Mouse (Mus musculus) adrenal gland, adult (tissue): ENCODE measurements around the gene Ryr1.
"Not testable (repeated sequence)": the region's sequence is repeated elsewhere in the genome, so short reads cannot be mapped to it uniquely, and the experiment has no call there.

Experiments used
- DNase-seq, 2 experiments: peaks; one replicate each; pipeline ENCODE4 v3.0.0; 2022 to 2023; ENCODE audit warnings: low spot score in 1 of 2; ENCODE audit not compliant: inconsistent age in 2 of 2

Ryr1 gene

DNA sequence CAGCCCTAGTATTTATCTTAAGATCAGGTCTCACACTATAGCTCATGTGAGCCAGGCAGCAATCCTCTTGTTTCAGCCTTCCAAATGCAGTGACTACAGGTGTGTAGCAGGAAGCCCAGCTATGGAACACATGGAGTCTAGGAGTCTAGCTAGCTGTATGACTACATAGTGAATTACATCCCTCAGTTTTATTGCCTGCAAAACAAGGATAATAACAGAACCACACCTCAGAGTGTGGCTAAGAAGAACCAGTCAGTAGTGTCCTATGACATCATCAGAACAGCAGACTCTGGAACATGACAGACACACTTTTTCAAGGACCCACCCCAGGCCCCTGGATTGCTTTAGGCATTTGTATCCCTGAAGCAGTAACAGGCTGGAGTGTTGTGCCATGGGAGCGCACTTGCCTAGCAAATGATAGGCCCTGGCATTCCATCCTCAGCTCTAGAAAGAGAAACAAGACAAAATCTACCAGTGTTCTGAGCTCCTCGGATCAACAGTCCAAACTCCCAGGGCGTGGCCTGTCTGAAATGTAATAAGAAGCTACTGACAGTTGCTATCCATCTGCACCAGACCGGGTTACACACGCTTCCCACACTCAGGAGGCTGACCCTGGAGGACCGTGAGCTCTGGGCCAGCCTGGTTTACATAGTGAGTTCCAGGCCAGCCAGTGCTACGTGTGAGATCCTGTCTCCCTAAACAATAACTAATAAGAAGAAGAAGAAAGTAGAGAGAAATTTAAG, 21.8 kb upstream of the Ryr1 start:
- DNase-seq = no peak

DNA sequence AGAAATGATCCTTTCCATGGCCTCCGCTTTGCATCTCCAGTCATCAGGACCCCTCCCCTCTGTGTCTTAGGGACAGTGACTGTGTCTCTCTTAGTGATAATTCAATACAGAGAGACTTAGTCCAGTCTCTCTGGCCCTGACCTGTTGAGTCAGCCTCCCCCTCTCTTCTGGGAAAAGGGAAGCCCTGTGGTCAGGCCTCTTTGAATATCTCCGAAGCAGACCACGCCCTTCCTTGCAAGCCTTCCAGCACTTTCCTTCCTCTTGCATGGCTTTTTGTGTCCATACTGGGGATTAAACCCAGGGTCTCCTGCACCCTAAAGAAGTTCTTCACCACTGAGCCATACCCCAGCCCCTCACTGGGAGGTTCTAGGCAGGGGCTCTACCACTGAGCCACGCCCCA, 19.0 kb upstream of the Ryr1 start:
- DNase-seq = peak in 1 of 2 experiments; percentile 62

DNA sequence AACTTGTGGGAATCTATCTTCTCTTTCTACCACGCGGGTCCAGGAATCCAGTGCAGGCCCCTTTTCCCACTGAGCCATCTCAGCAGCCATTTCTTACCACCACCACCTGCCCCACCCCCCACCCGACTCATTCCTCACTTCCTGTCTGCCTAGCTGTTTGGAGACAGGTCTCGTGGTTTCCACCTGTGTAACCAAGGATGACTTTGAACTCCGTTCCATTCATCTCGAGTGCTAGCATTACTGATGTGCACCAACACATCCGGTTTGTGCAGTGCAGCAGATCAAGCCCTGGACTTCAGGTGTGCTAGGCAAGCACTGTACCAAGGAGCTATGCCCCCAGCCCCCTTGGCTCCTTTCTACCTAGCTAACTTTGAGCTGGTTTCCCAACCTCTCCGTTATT, 16.4 kb upstream of the Ryr1 start:
- no peak for DNase-seq

DNA sequence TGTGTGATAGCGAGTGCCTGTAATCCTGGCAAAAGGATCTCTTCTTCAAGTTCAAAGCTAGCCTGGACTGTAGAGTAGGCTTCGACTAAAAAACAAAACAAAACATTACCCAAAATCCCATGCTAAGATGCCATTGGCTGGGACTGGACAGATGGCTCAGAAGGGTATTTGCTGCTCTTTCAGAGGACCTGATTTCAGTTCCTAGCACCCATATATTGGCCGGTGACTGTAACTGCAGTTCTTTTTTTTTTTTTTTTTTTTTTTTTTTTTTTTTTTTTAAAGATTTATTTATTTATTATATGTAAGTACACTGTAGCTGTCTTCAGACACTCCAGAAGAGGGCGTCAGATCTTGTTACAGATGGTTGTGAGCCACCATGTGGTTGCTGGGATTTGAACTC, 14.3 kb upstream of the Ryr1 start:
- not testable (repeated sequence) for DNase-seq

DNA sequence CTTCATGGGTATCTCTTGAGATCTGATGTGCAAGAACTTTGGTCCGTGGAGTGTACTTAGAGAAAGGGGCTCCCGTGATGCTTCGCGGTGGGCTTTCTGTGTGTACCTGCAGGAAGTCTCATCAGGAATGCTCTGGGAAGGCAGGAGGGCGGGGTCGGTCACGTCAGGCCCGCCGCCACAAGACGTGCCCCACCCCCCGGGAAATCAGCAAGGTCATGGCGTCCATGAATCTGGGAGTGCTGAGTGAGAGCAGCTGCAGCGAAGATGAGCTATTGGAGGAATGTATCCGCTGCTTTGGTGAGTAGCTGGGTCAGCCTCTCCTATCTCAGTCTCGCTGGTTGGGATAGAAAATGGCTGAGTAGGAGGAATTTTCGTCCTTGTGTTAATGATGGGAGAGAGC, 12.4 kb upstream of the Ryr1 start:
- DNase-seq = peak in 1 of 2 experiments; percentile 55

DNA sequence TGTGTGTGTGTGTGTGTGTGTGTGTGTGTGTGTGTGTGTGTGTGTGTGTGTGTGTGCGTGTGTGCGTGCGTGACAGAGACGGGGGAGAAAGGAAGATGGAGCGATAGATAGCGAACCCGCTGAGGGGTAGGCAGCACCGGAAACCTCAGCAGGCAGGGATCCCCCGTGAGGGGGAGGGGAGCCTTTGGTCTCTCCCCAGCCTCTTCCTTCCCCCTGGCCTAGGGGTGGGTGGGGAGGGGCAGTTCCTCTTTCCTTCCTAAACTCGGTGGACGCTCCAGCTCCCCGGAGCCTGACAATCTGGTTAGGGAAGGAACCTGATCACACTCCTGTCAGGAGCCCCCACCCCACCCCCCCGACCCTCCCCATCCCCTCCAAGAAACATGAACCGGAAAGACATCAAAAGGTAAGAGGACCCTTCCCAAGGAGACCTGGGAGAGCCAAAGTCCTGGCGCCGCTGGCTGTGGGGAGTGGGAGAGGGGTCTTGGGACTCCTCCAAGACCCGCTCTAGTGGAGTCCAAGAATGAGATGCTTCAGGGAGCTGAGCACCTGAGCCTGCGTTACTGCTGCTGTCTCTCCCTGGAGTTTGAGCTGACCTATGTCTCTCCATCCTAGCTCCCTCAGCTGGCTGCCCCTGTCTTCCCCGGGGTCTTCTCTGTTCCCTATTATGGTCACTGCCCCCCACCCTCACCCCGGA, 9.9 kb upstream of the Ryr1 start, which contains the start of gene Rasgrp4:
Gene Rasgrp4 (plus strand): TSS at position 159 of the 694 bp plus-strand sequence.
- DNase-seq = peak in 1 of 2 experiments; percentile 30

DNA sequence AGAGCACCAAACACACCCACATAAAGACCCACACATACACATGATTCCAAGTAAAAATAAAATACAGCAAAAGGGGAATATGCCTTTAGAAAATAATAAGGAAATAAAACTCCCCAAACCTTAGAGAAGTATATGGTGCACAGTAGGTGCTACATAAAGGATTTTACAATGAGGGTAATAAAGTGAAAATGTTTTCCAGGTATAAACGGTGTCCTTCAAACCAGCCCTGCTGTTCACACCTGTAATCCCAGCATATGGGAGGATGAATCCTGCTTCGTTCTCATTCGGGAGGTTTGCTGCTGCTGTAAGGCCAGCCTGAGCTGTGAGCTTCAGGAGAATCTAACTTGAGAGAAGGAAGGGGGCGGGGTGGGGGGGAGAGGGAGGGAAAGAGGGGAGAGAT, 9.3 kb upstream of the Ryr1 start:
- no peak for DNase-seq

DNA sequence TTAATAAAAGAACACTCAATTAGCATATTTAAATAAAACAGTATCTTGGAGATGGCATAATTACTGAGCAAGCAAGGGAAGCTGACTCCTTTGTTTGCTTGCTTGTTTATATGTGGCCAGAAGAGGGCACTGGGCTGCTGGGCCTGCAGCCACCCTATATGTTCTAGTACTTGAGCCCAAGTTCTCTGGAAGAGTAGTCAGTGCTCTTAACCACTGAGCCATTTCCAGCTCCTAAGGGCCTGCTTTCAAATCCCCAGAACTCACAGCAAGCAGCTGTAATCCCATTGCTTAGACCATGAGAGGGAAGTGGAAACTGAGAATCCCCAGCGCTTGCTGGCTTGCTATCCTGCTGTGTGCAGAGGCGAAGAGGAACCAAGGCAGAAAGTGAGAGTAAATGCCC, 3.7 kb upstream of the Ryr1 start:
- peak in 1 of 2 experiments; percentile 44 for DNase-seq

DNA sequence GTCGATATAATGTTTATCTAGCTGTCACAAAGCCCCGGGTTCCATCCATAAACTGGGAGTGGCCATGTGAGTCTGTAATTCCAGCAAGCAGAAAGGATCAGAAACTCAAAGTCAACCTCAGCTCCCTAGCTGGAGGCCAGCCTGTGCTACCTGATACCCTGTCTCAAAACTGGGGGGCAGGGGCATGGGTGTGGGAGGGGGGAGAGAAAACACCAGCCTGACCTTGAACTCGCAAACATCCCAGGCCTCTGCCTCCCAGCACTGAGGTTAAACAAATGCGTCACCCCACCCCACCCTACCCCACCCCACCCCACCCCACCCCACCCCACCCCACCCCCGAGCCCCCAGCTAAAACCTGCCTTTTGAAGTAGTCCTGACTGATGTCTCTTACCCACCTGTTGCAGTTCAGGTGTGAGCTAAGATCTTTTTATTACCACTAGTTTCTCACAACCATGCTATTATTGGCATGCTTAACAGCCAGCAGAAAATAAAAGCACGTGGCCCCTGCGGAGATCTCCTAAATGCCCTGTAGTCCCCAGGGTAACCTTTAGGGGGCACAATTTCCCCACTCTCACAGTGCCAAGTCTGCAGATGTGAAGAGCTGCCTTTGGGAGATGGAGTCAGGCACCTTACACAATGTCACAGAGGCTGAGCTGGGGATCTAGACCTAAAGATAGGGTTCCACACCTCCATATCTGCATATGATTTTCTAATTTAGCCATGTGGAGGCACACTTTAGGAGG, 1.4 kb upstream of the Ryr1 start:
- peak; percentile 66 to 90 for DNase-seq

DNA sequence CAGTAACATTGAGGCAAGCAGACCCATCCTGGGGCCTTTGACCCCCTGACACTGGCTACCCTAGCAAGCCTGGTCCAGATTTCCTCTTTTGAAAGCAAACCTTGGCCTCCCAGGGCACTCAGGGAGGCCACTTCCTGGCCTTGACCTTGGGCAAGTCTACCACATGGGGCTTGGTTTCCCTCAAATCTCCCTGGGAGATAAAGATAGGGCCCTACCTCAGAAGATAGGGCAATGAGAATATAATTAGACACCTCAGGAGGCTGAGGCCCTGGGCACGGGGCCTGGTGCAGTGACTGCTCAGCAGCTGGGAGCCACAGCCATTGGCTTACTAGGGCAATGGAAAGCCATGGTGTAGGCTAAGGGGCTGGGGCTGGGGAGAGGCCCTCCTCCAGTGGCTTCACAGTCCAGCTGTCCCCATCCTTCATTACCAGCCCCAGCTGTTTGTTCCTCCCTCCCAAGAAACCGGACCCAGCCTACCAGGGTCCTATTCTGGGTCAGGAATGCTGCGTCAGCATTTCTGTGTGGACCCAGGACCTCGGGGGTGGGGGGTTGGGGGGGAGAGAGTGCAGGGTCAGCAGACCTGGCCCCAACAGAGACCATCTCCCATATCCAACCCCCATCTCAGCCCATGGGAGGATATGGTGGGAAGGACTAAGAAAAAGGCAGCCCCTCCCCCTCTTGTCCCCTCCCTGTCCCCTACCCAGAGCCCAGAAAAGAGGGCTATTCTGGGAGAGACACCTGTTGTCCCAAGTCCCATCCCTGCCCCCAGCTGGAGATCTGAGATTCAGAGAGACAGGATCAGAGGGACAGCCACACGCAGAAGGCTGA, 1.2 kb downstream of the Ryr1 start:
- no peak for DNase-seq

DNA sequence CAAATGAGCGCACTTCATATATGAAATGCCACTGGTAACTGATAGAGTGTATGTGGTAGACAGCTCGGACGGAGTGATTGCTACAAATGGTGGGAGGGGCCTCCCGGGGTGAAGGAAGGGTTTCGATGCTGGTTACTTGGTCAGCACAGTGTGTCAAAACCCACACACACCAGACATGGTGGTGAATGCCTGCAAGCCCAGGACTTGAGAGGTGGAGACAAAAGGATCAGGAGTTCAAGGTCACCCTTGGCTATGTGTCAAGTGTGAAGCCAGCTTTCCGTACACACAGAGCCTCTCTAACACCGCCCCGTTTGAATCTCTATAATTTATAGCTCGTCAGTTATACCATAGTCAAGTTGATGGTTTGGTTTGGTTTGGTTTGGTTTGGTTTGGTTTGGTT, 2.2 kb downstream of the Ryr1 start:
- no peak for DNase-seq

DNA sequence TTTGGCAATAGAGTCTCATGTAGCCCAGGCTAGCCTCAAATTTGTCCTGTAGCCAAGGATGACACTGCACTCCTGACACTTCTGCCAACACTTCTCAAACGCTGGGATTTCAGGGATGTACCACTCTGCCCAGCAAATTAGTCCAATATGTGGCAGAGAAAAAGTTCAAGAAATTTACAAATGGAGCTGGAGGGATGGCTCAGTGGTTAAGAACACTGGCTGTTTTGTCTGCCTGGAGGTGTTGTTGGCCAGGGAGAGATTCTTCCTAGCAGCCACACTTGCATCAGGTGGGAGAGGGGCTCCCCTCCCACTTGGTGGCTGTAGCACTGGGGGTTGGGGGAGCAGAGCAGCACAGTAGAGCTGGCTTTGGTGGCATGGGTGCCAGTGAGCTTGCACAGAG, 5.5 kb downstream of the Ryr1 start:
- no peak for DNase-seq

DNA sequence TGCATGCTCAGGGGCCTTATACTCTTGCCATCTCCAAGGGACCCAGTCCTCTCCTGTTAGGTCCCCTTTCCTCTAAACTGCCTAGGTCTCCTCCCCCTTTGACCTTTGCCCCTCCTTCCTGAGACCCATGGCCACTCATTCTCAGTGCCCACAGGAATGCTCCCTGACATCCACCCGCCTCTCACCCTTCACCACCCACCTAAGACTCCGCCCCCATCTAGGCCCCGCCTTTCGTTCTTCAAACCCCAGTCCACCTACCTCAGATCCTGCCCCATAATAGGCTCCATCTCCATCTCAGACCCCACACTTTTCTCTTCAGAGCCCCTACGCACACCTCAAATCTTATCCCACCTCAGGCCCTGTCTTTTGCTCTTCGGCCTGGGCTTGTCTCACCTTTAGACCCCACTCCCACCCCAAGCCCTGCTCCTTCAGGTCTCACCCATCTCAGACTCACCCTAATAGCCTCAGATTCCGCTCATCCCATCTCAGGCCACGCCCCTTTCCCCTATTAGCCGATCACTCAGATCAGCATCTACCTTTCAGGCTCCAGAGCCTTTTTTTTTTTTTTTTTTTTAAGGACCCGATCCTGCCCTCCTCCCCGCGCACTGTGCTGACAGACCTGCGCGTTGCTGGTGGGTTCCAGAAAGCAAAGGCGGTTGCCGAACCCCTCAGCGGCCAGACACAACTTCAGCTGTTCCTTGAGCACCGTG, 6.7 kb downstream of the Ryr1 start:
- DNase-seq = no peak

DNA sequence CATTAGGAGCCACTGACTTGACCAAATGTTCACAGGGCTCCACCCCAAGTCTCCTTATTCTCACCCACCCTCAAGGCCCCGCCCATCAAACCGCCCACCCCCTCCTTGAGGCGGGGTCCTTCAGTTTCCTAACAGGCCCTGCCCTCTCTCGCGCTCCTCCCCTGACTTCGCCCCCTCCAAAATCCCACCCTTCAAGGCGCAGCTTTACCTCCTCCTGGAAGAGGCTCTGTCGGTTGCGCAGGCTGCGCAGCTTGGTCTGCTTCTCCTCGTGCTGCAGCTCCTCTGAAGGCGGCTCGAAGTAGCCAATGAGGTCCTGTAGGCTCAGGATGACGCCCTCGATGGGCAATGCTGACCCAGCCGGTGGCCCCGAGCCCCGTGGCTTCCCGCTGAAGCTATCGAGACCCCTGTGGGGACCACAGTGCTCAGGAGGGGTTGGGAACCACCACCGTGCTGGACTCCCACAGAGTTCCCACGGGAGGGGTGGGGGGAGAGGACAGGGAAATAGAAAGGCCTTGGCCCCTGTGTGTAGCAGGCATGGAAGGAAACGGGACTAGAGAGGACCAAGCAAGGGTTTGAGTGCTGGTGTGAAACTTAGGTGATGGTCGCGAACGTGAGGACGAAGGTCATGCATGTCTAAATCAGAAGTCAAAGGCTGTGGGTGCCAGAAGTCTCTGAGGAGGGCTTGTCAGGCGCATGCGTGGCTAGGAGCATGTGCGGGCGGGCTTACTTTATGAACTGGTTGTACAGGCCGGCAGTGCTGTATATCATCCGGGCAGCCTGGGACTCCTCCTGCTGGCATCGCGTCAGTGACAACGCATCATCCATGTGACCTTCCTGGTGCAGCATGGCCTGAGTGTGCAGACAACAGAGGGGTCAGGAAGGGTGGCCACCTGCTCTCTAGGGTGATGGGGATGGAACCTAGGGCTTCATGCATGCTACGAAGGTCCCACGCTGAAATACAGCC, 15.7 kb downstream of the Ryr1 start:
- DNase-seq = peak; percentile 69 to 81

DNA sequence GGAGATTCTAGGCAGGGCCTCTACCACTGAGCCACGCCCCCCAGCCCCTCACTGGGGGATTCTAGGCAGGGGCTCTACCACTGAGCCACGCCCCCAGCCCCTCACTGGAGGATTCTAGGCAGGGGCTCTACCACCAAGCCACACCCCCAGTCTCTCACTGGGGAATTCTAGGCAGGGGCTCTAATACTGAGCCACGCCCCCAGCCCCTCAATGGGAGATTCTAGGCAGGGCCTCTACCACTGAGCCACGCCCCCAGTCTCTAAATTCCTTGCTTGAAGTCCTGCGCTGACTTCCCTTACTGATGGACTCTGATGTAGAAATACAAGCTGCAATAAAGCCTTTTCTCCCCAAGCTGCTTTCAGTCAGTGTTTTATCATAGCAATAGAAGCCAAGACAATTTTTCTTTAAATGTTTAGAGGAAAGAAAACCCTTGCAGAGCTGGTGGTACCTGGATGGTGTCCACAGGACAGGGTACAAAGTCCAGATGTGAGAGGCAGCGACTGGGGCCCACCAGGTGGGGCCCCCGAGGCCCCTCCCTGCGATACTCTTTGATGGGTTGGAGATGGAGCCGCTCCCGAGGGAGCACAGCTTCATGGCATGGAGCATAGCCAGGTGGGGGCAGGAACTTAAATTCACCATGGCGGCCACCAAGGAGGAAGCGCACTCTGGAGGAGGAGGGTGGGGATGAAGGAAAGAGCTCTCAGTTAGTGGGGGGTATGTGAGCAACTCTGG, 23.5 kb downstream of the Ryr1 start:
- no peak for DNase-seq

DNA sequence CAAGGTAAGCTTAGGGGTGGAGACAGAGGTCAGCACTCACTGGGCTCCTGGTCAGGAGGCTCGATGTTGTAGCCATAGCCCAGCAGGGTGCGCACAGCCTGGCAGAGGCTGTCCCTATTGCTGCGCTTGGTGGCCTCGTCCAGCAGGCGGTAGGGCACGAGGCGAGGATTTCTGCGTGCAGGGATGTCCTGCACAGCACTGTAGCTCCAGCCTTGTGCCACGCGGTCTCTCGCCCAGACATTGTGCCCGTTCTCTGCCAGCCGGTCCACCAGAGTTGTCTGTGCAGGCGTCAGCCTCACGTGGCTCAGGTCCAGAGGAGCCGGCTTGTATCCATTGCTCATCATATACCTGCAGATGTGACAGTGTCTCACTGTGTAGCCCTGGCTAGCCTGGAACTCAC, 27.8 kb downstream of the Ryr1 start:
- DNase-seq = no peak

DNA sequence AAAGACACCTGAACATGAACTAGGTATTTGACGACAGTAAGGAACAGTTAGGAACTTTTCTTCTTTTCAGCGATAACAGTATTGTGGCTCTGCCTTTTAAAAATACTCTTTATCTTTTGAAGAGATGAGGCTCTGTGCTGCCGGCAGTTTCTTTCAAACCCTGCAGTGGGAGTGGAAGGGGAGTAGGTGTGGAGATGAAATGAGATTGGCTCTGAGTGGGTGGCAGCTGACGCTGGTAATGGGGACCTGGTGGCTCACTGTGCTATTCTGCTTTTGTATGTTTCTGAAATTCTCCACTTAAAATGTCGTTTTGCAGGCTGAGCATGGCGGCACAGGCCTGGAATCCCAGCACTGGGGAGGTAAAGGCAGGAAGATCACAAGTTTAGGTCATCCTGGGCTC, 36.2 kb downstream of the Ryr1 start:
- no peak for DNase-seq

DNA sequence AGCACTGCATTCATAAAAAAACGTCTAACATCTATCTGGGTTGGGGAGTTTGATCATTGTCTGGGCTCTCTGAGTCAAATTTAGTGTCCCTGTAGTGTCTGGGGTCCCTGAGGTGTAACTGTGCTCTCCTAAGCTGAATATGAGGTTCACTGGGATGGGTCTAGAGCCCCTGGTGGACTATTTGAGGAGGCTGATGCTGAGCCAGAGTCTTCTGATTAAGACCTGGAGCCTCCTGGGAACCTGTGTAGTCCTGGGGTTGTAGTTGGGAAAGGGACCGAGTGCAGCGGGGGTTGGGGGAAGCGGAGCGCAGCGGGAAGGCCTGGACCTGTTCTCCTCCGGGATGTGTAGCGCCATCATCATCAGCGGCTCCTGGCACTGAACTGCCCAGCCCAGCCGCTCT, 38.1 kb downstream of the Ryr1 start:
- no peak for DNase-seq

DNA sequence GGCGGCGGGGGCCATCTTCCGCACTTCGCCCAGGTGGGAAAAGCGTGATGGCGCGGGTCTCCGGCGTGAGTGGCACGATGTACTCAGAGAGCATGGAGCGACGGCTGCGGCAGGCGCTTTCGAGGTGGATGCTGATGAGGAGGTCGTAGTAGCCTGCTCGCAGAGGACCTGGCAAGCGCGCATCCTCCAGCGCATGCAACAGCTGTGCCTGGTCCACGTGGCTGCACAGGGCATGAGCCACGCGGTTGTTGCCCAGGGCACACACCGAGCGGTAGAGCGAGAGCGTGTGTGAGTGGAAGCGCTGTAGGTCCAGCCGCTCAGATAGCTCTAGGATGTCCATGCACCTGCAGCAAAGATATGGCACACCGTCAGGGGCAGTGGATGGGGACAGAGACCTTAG, 39.0 kb downstream of the Ryr1 start:
- DNase-seq = no peak
